Mouse (Mus musculus) layer of hippocampus, adult 18-20 months (tissue): ENCODE results near the gene Twnk. TPM values are rescaled to one million over a fixed set of nuclear protein-coding genes. Genes with fewer than 3 reads are reported as not detected.
"Not testable (repeated sequence)": the region's sequence is repeated elsewhere in the genome, so short reads cannot be mapped to it uniquely, and the experiment has no call there.

ENCODE experiments used
- DNase-seq, 2 experiments: peaks; one replicate each; pipeline ENCODE4 v3.0.0; 2022; ENCODE audit warnings: low spot score in 2 of 2
- total RNA-seq, 2 experiments: library from RNA; stranded (reverse); gene quantifications; 2 replicates each; pipeline ENCODE4 v1.2.3; 2021

The Twnk gene
- total RNA-seq, 2 experiments from 2014 or later: 15.6 to 16.5 TPM

DNA sequence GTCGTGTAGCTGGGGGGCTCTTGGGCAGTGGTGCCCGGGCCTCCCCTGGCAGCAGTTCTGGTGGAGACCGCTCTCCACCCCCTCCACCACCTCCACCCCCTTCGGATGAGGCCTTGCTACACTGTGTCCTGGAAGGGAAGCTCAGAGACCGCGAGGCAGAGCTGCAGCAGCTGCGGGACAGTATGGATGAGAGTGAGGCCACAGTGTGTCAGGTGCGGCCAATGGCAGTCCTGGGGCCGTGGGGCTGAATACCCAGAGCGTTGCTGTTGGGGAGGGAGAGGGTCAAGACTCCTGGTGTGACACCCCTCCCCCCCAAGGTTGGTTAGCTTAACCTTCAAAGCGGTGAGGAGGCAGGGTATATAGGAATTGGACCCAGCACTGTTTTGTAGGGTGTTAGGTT, 18.5 kb downstream of the Twnk start:
- DNase-seq: no peak

- DNase-seq: no peak
Observed at GRCm38 (mm10) chr19:45024775-45025174, 19.3 kb downstream of the Twnk start.

GRCm38 (mm10) chr19:45025937-45026568, 20.6 kb downstream of the Twnk start:
- no peak for DNase-seq

- no peak for DNase-seq
Observed at GRCm38 (mm10) chr19:45026958-45027670, 21.7 kb downstream of the Twnk start.

DNA sequence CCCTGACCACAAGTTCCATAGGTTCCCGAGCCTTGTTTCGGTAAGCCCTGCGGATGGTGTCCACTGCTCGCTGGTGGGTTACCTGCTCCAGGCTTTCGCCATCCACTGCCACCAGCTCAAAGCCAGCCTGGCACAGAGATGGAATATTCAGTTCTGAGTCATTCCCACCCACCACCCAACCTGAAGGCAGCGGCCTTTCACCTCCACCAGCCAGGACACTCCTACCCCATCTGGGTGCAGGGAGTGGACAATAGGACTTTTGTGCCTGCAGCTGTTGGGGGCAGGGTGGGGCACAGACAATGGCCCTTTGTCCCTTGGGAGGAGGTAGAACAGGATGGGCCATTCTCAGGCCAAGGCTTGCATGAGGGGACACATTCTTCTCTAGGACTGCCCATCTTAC, 22.4 kb downstream of the Twnk start:
- DNase-seq: peak in 1 of 2 experiments; percentile 59

GRCm38 (mm10) chr19:45028746-45029145, 23.3 kb downstream of the Twnk start:
- DNase-seq: no peak

- no peak for DNase-seq
Observed at GRCm38 (mm10) chr19:45029571-45029970, 24.1 kb downstream of the Twnk start.

- DNase-seq: peak in 1 of 2 experiments; percentile 74
Observed at GRCm38 (mm10) chr19:45030111-45030510, 24.6 kb downstream of the Twnk start.

GRCm38 (mm10) chr19:45030746-45031693, 25.6 kb downstream of the Twnk start:
- peak in 1 of 2 experiments; percentile 90 for DNase-seq

GRCm38 (mm10) chr19:45031780-45032179, 26.3 kb downstream of the Twnk start:
- peak in 1 of 2 experiments; percentile 89 for DNase-seq

- DNase-seq: no peak
Observed at GRCm38 (mm10) chr19:45032570-45033332, 27.3 kb downstream of the Twnk start.

- DNase-seq: no peak
Observed at GRCm38 (mm10) chr19:45036867-45037266, 31.4 kb downstream of the Twnk start.

- not testable (repeated sequence) for DNase-seq
Observed at GRCm38 (mm10) chr19:45038198-45038597, 32.7 kb downstream of the Twnk start.

GRCm38 (mm10) chr19:45040214-45040613, 34.8 kb downstream of the Twnk start:
- no peak for DNase-seq

DNA sequence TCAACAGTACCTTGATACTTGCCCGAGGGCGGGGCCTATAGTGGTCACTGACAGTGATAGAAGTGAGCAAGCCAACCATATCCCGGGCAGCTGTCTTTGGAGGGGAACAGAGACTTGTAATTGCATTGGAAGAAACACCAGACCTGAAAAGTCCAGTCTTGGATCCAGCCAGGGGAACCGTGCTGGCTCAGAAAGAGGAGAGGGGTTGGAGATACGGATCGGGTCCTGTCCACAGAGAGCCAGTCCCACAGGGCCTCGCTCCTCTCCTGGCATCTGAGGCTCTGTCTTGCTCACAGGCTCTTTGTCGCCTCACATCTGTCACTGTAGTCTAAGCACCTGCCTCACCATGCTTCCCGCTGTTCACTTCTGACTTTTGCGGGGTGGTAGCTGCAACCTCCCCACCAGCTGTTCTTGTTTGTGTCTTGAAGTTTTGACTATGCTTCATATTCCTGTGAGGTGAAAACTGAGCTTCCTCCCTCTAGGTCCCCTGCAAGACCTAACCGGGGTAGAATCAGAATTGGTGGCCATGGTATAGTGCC, 39.0 kb downstream of the Twnk start:
- DNase-seq: no peak

DNA sequence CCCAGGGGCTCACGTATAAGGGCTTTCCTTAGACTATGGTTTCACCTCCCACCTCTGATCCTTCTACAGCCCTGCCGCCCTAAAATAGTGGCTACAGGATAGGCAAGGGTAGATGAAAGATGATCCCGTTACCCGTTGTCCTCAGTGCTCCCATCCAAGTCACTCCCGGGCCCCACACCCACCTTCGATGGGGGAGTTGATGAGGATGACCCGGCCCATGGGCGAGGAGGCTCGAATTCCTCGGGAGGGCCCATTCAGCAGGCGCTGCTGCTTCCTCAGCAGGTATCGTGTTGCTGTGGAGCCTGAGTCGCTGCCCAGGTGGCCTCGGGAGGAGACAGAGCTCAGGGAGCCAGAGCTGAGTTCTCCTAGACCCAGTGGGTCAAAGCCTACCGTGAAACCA, 39.8 kb downstream of the Twnk start:
- no peak for DNase-seq

- DNase-seq: no peak
Observed at GRCm38 (mm10) chr19:45045651-45046050, 40.2 kb downstream of the Twnk start, which contains the start of gene Pdzd7. TSS of gene Pdzd7 (minus strand) at chr19:45045717.

- peak; percentile 67 to 81 for DNase-seq
Observed at GRCm38 (mm10) chr19:45046523-45047321, 41.3 kb downstream of the Twnk start.

DNA sequence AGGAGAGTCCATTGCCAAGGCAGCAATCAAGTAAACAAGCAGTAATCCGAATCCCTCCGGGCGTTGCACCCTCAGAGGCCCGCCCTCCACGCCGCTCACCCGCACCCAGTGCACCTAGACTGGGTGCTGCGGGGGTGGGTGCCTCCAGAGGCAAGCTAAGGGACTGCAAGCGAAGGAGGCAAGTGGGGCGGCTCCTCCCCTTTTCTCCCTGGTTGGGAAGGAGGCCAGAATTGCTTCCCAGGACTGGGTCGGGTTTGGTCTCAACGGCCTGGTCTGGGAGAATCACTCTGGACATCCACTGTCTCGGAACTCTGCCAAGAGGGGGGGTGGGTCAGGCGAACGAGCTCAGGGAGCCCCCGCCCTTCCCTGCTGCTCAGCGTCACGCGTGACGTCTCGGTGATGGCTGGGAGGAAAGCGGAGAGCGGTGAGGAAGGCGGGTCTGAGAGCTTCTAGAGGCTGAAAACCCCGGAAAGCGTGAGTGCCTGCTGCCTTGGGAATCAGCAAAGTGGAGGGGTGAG, 42.0 kb downstream of the Twnk start, which contains the start of gene Sfxn3:
TSS of gene Sfxn3 (plus strand) at position 87 of the 518 bp plus-strand sequence.
- DNase-seq: peak; percentile 90 to 93
